Mouse (Mus musculus) myocyte (in vitro differentiated cells): Measurements from ENCODE around the gene Abcc1.

Experiments used
- E2F4 ChIP-seq: IDR thresholded peaks from one replicate; pipeline ENCODE4 v1.6.1; 2011; ENCODE audit warnings: mild to moderate bottlenecking, control low read depth, moderate library complexity; ENCODE audit not compliant: insufficient read depth
- POLR2A ChIP-seq: IDR thresholded peaks from one replicate; pipeline ENCODE4 v1.6.1; 2011; ENCODE audit warnings: low read depth, mild to moderate bottlenecking, control low read depth, moderate library complexity; ENCODE audit not compliant: insufficient read length
- POLR2AphosphoS2 ChIP-seq: IDR thresholded peaks from one replicate; pipeline ENCODE4 v1.6.1; 2011; ENCODE audit warnings: low read depth, control low read depth; ENCODE audit not compliant: insufficient read length
- USF1 ChIP-seq: IDR thresholded peaks from one replicate; pipeline ENCODE4 v1.6.1; 2011; ENCODE audit warnings: low read depth, mild to moderate bottlenecking, control low read depth, moderate library complexity

GRCm38 (mm10) chr16:14476056-14476455 lies 114.7 kb downstream of the Abcc1 start:
- TF ChIP-seq POLR2AphosphoS2 (no peak), E2F4 (no peak), USF1 (no peak), POLR2A (no peak)
